Mouse (Mus musculus): ENCODE measurements around the gene Dyrk2.

DNA sequence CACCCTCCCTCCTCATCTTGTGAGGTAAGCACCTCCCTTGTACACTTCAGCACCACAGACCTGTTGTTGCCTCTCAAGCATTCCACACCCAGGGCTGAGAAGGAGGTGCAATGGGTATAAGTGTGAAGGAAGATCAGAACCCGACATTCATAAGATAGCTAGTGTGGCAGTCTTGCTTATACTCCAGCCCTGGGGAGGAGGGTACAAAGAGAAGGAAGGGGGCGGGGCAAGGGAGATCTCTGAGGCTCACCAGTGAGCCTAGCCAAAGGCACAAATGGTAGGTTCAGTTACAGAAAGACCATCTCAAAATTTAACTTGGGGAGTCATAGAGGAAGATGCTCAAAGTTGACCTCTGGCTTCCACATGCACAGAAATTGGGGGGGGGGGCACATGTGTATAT is 14.1 kb upstream of the Dyrk2 start:
- TF ChIP-seq CTCF (IDR thresholded peaks at IDR 0.05; ENCODE audit: low read depth) (no peak), EP300 (IDR thresholded peaks at IDR 0.05; ENCODE audit: low read depth) (no peak)

Measured in liver, embryonic 14.5 days (tissue).